Comparison of ENCODE assay signal across 26 mouse cellular contexts in the genomic region with DNA sequence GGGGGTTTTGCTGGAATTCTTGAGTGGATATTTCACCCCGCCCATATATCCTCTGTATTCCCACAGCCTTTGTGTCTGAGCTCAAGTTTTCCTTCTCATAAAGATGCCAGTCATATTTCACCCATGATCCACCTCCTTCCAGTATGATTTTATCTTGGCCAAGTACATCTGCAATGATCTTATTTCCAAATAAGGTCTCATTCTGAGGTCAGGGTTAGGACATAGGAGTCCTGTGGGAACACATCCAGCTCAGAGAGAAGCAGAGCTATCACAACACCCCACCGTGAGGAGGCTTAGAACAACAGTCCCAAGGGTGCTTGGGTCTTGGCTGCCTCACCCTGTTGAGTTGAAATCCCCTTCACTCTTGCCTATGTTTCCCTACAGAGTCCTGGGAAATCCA.
"Had no signal": no experiment of that assay in that cellular context is flagged by ENCODE, and none has a peak within 500 bp of the region (broad histone marks: within the 10 kb centered on the region; RNA-seq: fewer than 3 reads in every experiment).

No protein-coding gene starts in this region.

- H3K27ac ChIP-seq: embryonic facial prominence, embryonic 10.5 days; embryonic facial prominence, embryonic 12.5 days; embryonic facial prominence, embryonic 13.5 days; embryonic facial prominence, embryonic 15.5 days; forebrain, embryonic 10.5 days; forebrain, embryonic 12.5 days; forebrain, embryonic 13.5 days; forebrain, embryonic 15.5 days; gastrocnemius, adult 2 months; heart, adult 2 months had no signal

- DNase-seq: cerebellum, adult 18-20 months; cerebellum, adult 2 months; cerebellum, adult 8-10 months; cerebellum, adult 9-10 months; cerebellum, adult 9-11 months; cerebellum, postnatal 10 days; cerebellum, postnatal 25 days; cerebellum, postnatal 36 days; embryo, embryonic 11 days; gastrocnemius, adult 2 months; gastrocnemius, postnatal 10 days; gastrocnemius, postnatal 14 days; gastrocnemius, postnatal 25 days; gastrocnemius, postnatal 36 days; heart, adult 11 months; heart, adult 18-20 months; heart, adult 2 months had no signal

- H3K9me3 ChIP-seq: embryonic facial prominence, embryonic 10.5 days; embryonic facial prominence, embryonic 12.5 days; embryonic facial prominence, embryonic 13.5 days; embryonic facial prominence, embryonic 15.5 days; forebrain, embryonic 10.5 days; forebrain, embryonic 12.5 days; forebrain, embryonic 13.5 days; forebrain, embryonic 15.5 days had no signal

- H3K4me2 ChIP-seq: embryonic facial prominence, embryonic 12.5 days; embryonic facial prominence, embryonic 13.5 days; embryonic facial prominence, embryonic 15.5 days; forebrain, embryonic 12.5 days; forebrain, embryonic 13.5 days; forebrain, embryonic 15.5 days had no signal

- H3K4me3 ChIP-seq: embryonic facial prominence, embryonic 10.5 days; embryonic facial prominence, embryonic 12.5 days; embryonic facial prominence, embryonic 13.5 days; embryonic facial prominence, embryonic 15.5 days; erythroblast, embryonic 14.5 days; forebrain, embryonic 10.5 days; forebrain, embryonic 12.5 days; forebrain, embryonic 13.5 days; forebrain, embryonic 15.5 days; gastrocnemius, adult 2 months; heart, adult 2 months had no signal

- H3K36me3 ChIP-seq: embryonic facial prominence, embryonic 10.5 days; embryonic facial prominence, embryonic 12.5 days; embryonic facial prominence, embryonic 13.5 days; embryonic facial prominence, embryonic 15.5 days; forebrain, embryonic 10.5 days; forebrain, embryonic 12.5 days; forebrain, embryonic 15.5 days had no signal

- H3K27me3 ChIP-seq: embryonic facial prominence, embryonic 12.5 days; embryonic facial prominence, embryonic 13.5 days; embryonic facial prominence, embryonic 15.5 days; forebrain, embryonic 12.5 days; forebrain, embryonic 13.5 days; forebrain, embryonic 15.5 days had no signal

- H3K4me1 ChIP-seq: embryonic facial prominence, embryonic 10.5 days; embryonic facial prominence, embryonic 12.5 days; embryonic facial prominence, embryonic 13.5 days; embryonic facial prominence, embryonic 15.5 days; forebrain, embryonic 10.5 days; forebrain, embryonic 12.5 days; forebrain, embryonic 13.5 days had no signal
